Mouse (Mus musculus) small intestine, adult 2 months (tissue): ENCODE measurements around the gene 1810037I17Rik.

ENCODE experiments used
- CTCF ChIP-seq: fragments of 200-500 bp; IDR thresholded peaks from 2 replicates; pipeline ENCODE4 v1.5.1; 2012; ENCODE audit warnings: low read depth, mild to moderate bottlenecking, control low read depth, inconsistent platforms, low read length, moderate library complexity, mixed read lengths; ENCODE audit not compliant: insufficient replicate concordance, insufficient read length; ENCODE audit errors: extremely low read depth
- POLR2A ChIP-seq: fragments of 200-500 bp; IDR thresholded peaks from 2 replicates; pipeline ENCODE4 v1.6.1; 2012; ENCODE audit warnings: low read depth, mild to moderate bottlenecking, control low read depth, inconsistent platforms, low read length, moderate library complexity

- TF ChIP-seq CTCF (no peak), POLR2A (no peak)
These were observed 40.3 kb downstream of the 1810037I17Rik start for GRCm38 (mm10) chr3:122964301-122964700.
